Mouse (Mus musculus) left cerebral cortex, postnatal 25 days (tissue): ENCODE measurements at regions not wholly inside any gene's neighbourhood (a gene's known extent, or its start where the extent isn't known, plus 50 kb on each side); places are given as distances from the start of the nearest gene placed in this dataset.

Experiments
- DNase-seq, 2 experiments: peaks; one replicate each; pipeline ENCODE4 v3.0.0; 2022; ENCODE audit warnings: low spot score in 2 of 2, mixed read lengths in 1 of 2
- intact Hi-C: fragments of 180-260 bp; cut with DNase I; formaldehyde crosslinking; loops from one replicate; pipeline ENCODE4 v1.15.1; 2025

GRCm38 (mm10) chr11:110588280-110588679 lies 189.4 kb downstream of the Map2k6 start:
- intact Hi-C loops = no loop called here

GRCm38 (mm10) chr11:110595266-110595862 lies 196.4 kb downstream of the Map2k6 start:
- intact Hi-C loops = no loop called here
- peak in 1 of 2 experiments; percentile 26 for DNase-seq

More at GRCm38 (mm10) chr11:110588280-110588679, 189.4 kb downstream of the Map2k6 start:
- DNase-seq = peak in 1 of 2 experiments; percentile 19

DNA sequence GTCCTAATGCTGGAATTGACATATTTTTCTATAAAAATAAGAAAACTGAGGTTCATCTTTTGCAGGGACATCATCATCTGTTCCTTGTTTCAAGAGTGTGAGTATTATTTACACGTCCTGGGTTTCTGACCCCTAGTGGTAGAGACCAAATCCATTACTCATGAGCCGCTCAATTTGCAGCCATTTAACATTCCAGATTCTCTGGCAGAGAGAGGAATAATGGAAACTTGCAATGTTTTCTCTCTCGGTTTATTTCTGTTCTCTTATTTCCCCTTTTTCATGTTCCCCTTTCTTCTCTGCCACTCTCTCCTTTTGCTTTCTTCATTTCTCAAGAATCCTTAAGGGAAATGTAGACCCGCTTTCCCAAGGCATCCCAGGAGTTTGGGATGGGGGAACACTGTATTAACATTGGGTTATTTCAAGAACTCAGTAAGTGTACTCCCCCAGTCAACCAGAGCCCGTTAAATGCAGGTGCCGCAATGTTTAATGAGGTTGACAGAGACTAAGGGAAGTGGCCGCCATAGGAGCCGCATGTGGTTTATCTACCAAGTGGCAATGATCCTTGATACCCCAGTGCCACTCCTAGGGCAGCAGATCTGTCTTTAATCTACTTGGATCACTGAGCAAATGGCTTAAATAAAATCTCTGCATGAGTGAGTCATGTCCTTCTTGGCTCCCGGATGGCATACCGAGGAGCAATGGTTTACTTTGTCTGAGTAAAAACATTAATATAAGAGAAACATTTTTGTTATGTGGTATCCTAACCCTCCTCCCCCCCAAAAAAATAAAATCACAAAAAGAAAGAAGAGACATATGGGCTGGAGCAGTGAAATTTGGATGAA lies 206.3 kb downstream of the Map2k6 start:
- no peak for DNase-seq
- intact Hi-C loops = no loop called here

DNA sequence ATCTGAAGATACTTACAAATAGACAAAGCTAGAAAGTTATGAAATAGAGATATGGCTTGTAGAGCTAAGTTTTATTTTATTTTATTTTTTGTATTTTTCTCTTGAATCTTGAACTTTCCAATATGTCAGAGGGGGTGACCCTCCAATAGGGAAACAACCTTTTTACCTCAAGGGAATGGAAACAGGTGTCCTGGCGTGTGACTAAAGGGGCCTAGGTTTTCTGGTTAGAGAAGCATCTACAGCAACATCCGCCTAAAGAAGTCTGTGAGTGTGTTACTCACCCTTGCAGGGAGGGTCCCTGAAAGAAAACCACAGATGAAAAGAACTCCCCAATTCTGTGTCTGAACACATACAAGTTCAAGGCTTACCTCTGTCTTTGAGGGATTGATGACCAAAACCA lies 210.4 kb downstream of the Map2k6 start:
- no peak for DNase-seq
- intact Hi-C loops = no loop called here

DNA sequence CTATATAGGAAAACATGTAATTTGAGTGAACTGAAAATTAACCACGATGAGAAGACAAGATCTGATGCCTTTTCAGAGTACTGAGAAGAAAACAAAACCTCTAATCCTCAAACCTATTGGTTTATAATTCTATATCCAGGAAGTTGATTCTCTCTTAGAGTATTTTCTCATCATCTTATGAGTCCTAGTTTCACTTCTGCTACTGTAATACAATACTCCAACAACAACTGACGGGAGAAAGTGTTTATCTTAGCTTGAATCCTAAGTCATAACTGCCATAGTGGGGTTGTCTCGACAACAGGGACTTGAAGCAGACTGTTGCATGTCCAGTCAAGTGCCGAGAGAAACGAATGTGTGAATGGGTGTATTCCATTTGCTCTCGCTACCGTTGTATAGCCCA lies 211.9 kb downstream of the Map2k6 start:
- no peak for DNase-seq
- intact Hi-C loops = no loop called here

DNA sequence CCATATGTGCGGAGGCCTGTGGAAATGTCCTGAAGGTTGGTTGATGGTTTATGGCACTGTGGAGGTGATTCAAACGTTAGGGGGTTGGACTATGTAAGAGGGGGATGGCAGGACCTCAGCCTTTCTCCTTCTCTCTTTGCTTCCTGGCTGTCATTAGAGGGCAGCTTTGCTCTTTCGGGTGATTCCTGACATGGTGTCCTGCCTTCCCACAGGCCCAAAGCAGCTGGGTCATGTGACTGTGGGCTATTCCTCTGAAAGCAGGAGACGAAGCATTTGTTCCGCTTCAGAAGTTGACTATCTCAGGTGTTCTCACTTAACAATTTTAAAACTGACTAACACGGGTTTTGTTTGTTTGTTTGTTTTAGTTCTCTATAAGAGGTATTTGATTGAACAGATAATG lies 233.1 kb downstream of the Map2k6 start:
- intact Hi-C loops = no loop called here
- no peak for DNase-seq

DNA sequence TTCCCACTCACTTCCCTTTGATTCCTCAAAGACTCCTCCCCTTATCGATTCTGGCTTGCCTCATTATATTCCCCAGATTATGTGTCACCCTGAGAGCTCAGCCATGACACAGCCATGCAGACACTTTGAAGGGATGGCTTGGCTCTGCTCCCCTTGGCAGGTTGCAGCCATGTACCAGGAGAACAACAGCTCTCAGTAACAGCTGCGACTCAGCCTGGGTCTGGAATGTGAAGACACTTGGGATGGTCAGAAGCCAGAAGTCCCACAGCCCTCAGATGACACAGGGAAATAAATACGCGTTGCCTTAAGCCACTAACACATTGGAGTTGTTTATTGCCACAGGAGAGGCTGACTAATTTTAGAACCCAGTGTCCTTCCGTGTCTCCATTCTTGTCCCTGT lies 234.4 kb downstream of the Map2k6 start:
- no peak for DNase-seq
- intact Hi-C loops = no loop called here

DNA sequence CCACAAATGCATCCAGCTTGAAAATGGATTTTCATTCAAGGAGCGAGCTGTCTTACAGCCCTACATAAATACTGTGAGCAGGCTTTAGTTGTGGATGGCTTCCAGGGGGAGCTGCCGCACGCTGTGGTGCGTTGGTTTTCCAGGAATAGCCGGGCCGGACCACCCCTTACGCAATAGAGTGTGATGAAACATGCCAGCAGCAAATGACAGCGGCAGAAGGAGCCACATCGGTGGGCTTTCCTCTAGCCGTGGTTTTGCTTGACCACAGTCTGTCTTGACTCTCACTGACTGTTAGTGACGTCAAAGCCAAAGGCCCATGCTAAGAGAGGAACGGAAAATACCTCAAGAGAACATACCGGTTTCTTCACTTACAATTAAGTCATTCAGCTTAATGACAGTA lies 243.6 kb downstream of the Map2k6 start:
- DNase-seq = no peak
- intact Hi-C loops = no loop called here

- DNase-seq = no peak
- intact Hi-C loops = loop anchor here (10.0 kb wide), 1 partner anchor 195 kb away; no protein-coding TSS in a partner anchor
Observed at GRCm38 (mm10) chr11:110649575-110650210, 250.8 kb downstream of the Map2k6 start.

DNA sequence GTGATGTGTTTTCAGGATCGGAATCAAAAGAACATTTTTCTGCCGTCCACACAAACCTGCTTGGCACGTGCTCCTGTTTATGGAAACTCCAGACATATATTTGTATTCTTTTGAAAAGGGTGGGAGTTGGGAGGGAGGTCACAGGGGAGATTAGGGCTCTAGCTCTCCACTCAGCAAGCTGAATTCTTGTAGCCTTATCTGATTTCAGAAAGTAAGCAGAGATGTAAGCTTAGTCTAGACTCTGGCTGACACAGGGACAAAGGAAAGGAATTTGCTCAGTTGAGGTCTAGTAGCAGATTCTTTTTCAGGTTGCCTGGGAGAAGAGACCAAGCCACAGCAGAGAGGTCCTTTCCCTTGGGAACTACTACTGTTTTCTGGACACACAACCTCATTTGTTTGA lies 253.1 kb downstream of the Map2k6 start:
- intact Hi-C loops = loop anchor here (10.0 kb wide), 1 partner anchor 193 kb away; no protein-coding TSS in a partner anchor

GRCm38 (mm10) chr11:110656524-110657156 lies 257.7 kb downstream of the Map2k6 start:
- intact Hi-C loops = loop anchor here (10.0 kb wide), 1 partner anchor 188 kb away; no protein-coding TSS in a partner anchor
- no peak for DNase-seq

More for the DNA sequence above, 253.1 kb downstream of the Map2k6 start:
- DNase-seq = no peak

- intact Hi-C loops = loop anchor here (10.0 kb wide), 1 partner anchor 187 kb away; no protein-coding TSS in a partner anchor
- no peak for DNase-seq
Observed at GRCm38 (mm10) chr11:110657854-110658253, 258.9 kb downstream of the Map2k6 start.

GRCm38 (mm10) chr11:110670626-110671508 lies 271.9 kb downstream of the Map2k6 start:
- intact Hi-C loops = no loop called here
- DNase-seq = no peak

GRCm38 (mm10) chr11:110672941-110673340 lies 274.0 kb downstream of the Map2k6 start:
- intact Hi-C loops = no loop called here
- no peak for DNase-seq

DNA sequence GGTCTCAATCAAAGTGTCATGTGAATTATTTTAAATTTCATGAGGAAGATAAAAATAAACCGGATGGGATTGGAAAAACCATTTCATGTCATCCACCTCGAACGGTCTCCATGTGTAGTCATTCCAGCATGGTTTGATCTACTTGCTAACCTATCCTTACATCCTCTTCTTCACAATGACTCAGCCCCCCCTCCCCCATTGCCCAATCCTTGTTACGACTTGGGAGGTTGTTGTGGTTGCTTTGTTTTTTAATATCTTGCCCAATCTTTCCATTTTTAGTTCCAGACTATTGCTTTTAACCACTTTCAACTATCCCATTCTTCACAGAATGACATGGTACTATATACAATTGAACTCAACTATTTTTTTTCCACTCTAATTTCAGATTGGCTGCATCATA lies 275.0 kb upstream of the Kcnj16 start:
- DNase-seq = no peak
- intact Hi-C loops = no loop called here

DNA sequence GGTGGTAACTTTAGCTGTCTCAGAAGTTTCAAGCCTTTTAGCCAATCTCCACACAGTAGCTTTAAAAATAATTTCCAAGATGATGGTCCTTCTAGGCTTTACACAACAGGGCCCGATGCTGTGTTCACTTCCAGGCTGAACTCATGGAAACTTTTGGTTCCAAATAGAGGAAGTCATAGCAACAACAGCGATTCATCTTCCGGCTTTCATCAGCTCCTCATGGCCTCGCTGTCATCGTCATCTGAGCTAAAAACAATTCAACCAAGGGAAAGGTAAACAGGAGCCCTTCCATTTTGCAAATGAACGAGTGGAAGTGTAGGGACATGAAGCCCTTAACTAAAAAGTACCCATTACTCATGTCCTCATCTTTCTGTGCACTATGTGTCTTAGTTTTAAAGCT lies 270.8 kb upstream of the Kcnj16 start:
- no peak for DNase-seq
- intact Hi-C loops = no loop called here

- no peak for DNase-seq
- intact Hi-C loops = no loop called here
Observed at GRCm38 (mm10) chr11:110698342-110698741, 269.5 kb upstream of the Kcnj16 start.

DNA sequence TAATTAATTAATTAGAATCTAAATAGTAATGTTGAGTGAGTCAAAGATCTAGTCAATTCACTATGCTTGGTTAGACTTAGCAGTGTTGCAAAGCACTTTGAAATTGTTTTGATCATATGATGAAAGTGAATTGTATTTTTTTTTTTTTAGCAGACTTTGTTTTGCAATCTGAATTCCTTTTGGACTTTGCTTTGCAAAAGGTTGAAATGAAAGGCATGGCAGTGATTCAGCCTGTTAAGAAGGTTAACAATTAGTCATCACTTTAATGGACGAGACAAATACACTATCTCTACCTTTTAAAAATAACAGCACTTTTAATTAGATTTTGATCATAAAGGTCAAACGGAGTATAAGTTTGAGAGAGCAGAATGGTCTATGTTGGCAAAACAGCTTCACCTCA lies 266.9 kb upstream of the Kcnj16 start:
- intact Hi-C loops = loop anchor here (10.0 kb wide), 1 partner anchor 354 kb away; no protein-coding TSS in a partner anchor
- DNase-seq = no peak

DNA sequence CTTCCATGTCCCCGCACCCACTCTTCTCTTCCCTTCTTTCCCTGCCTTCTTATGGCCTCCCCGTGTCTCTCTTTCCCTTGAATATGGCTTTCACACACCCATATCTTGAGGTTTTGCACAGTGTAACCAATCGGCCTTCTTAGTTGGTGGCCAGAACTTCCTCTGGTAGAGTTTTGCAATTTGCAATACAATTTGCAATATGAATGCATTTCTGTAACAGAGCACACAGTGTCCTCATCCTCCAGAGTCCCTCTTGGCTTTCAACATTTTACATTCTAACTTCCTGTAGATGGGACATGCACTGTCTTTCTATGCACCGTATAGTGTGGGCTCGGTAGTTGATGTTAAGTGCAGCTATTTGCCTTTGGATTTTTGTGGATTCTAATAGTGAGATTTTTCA lies 265.7 kb upstream of the Kcnj16 start:
- intact Hi-C loops = loop anchor here (10.0 kb wide), 1 partner anchor 353 kb away; no protein-coding TSS in a partner anchor
- DNase-seq = no peak
